Mouse (Mus musculus) left cerebral cortex, adult 18-20 months (tissue): ENCODE results near the gene Mettl18. TPM values are rescaled to one million over a fixed set of nuclear protein-coding genes. Genes with fewer than 3 reads are reported as not detected.

ENCODE experiments used
- DNase-seq, 2 experiments: peaks; one replicate each; pipeline ENCODE4 v3.0.0; 2021 to 2022; ENCODE audit warnings: low spot score in 2 of 2, mixed read lengths in 1 of 2
- total RNA-seq, 2 experiments: library from RNA; stranded (reverse); gene quantifications; 2 replicates each; pipeline ENCODE4 v1.2.3; 2021

Mettl18 gene
- total RNA-seq, 2 experiments from 2014 or later, result 5.4 to 5.7 TPM

- DNase-seq, result no peak
Observed at GRCm38 (mm10) chr1:164040385-164041135, 45.9 kb downstream of the Mettl18 start.

GRCm38 (mm10) chr1:164043549-164043948 lies 48.9 kb downstream of the Mettl18 start:
- DNase-seq, result no peak

Other genes with a start within 250 kb of the Mettl18 start
- gene Kifap3, start 215.3 kb upstream of the Mettl18 start, total RNA-seq, result 100 to 1,000 TPM; 195 to 203 TPM
- 10 to 100 TPM; 21.0 to 22.3 TPM for gene Scyl3, start 65.8 kb upstream of the Mettl18 start, total RNA-seq
- 1 to 10 TPM in 1 of 2 experiments, under 1 TPM in 1; 0.91 to 1.0 TPM for gene BC055324, start 93 bp upstream of the Mettl18 start, total RNA-seq
- under 1 TPM in 1 of 2 experiments, not detected in 1; 0.12 TPM for gene Sele, start 53.3 kb downstream of the Mettl18 start, total RNA-seq
- not detected for gene Sell, start 67.1 kb downstream of the Mettl18 start, total RNA-seq
- not detected for gene Selp, start 120.4 kb downstream of the Mettl18 start, total RNA-seq
- under 1 TPM; 0.42 to 0.72 TPM for gene F5, start 156.9 kb downstream of the Mettl18 start, total RNA-seq